In the genomic region with DNA sequence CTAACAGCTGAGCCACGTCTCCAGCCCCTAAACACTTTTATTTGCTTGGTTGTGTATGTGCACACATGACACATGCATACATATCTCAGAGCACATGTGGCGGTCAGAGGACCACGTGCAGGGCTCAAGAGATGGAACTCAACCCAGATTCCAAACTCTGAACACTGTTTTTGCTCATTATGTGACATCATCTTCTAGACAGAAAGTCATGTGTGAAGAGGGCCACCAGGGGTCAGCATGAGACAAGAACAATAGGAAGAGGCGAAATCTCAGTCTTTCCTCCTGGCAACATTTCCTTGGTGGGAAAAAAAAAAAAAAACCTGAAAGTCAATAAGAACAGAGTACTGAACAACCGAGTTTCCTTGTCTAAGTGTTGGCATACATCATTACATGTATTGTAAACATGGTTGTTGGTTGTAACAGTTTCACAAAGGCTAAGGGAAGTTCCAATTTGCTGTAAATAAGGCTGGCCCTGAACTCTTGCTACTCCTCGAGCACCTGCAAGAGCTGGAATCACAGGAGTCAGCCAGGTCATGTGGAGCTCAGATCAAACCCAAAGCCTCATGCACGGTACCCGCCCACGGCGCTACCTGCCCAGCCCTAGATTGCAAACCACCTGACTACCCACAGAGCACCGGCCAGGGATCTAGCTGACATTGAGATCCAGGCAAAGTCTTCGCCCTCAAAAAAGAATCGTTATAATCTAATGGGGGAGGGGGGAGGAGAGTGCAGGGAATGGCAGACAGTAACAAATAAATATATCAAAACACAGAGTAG, we compare ENCODE assay signal across 10 mouse cellular contexts. TPM values are rescaled to one million over a fixed set of nuclear protein-coding genes. Genes with fewer than 3 reads are reported as not detected.
DNase-seq lines count a peak whose midpoint lies in the region; ATAC-seq and TF ChIP-seq lines count a peak whose summit lies in the region.
"Had no signal": no experiment of that assay in that cellular context is flagged by ENCODE, and none has a peak within 500 bp of the region (broad histone marks: within the 10 kb centered on the region; RNA-seq: fewer than 3 reads in every experiment).

No protein-coding gene starts in this region.

- H3K36me3 ChIP-seq in hindbrain, embryonic 11.5 days (ENCODE audit: control insufficient read depth, insufficient read depth, low read length) = no peaks in the 10 kb centered on the region
- no peaks in the 10 kb centered on the region for H3K36me3 ChIP-seq in hindbrain, embryonic 13.5 days
- H3K36me3 ChIP-seq in ES-Bruce4 (ENCODE audit: control insufficient read depth, insufficient read depth, low read length, poor library complexity, severe bottlenecking) = no peaks in the 10 kb centered on the region
- no peaks in the 10 kb centered on the region for H3K36me3 ChIP-seq in splenic B cell, adult 2 months (ENCODE audit: control insufficient read depth, insufficient read depth, low read length, poor library complexity, severe bottlenecking)
- H3K36me3 ChIP-seq: embryonic facial prominence, embryonic 15.5 days had no signal

- TF ChIP-seq CTCF in ES-Bruce4 (IDR thresholded peaks at IDR 0.05; ENCODE audit: low read depth, low read length) = peak; percentile 9
- TF ChIP-seq CTCF in bone marrow, adult 2 months (IDR thresholded peaks at IDR 0.05; ENCODE audit: control insufficient read depth, insufficient read depth, low read length) = 0 out of 2 replicates have a peak, but pooled peaks have one; percentile 9

- TF ChIP-seq POLR2A in ES-Bruce4 (IDR thresholded peaks at IDR 0.05; ENCODE audit: insufficient read depth, low read length) = no peak
- TF ChIP-seq POLR2A in bone marrow, adult 2 months (IDR thresholded peaks at IDR 0.05; ENCODE audit: borderline replicate concordance, control insufficient read depth, low read depth, low read length) = no peak

- no peak for TF ChIP-seq EP300 in ES-Bruce4 (IDR thresholded peaks at IDR 0.05; ENCODE audit: insufficient read depth, low read depth, low read length)

- H3K9me3 ChIP-seq in hindbrain, embryonic 11.5 days (ENCODE audit: control insufficient read depth, low read length) = no peaks in the 10 kb centered on the region
- H3K9me3 ChIP-seq in hindbrain, embryonic 13.5 days = no peaks in the 10 kb centered on the region
- no peaks in the 10 kb centered on the region for H3K9me3 ChIP-seq in ES-Bruce4 (replicated peaks; ENCODE audit: control insufficient read depth, insufficient read depth, low read length, poor library complexity, severe bottlenecking)
- H3K9me3 ChIP-seq: embryonic facial prominence, embryonic 15.5 days had no signal

- H3K4me2 ChIP-seq in hindbrain, embryonic 11.5 days (replicated peaks; ENCODE audit: low read depth, low read length) = no peak overlapping the region
- H3K4me2 ChIP-seq in hindbrain, embryonic 13.5 days = no peak overlapping the region
- H3K4me2 ChIP-seq: embryonic facial prominence, embryonic 15.5 days had no signal

- intact Hi-C loops in heart, postnatal 36 days (cut with DNase I) = no loop called here
- intact Hi-C loops in left cerebral cortex, postnatal 4 days (cut with DNase I) = no loop called here

- no peak overlapping the region for H3K4me3 ChIP-seq in hindbrain, embryonic 11.5 days (ENCODE audit: low read depth, low read length)
- H3K4me3 ChIP-seq in hindbrain, embryonic 13.5 days = no peak overlapping the region
- H3K4me3 ChIP-seq in ES-Bruce4 (ENCODE audit: low read depth, low read length) = no peak overlapping the region
- H3K4me3 ChIP-seq in bone marrow, adult 2 months (replicated peaks; ENCODE audit: control insufficient read depth, low read depth, low read length) = no peak overlapping the region
- H3K4me3 ChIP-seq: embryonic facial prominence, embryonic 15.5 days had no signal

- H3K4me1 ChIP-seq in hindbrain, embryonic 11.5 days (replicated peaks; ENCODE audit: control insufficient read depth, insufficient read depth, low read length) = no peaks in the 10 kb centered on the region
- H3K4me1 ChIP-seq in hindbrain, embryonic 13.5 days (replicated peaks) = peaks cover 7% of the 10 kb centered on the region; the same call in 1 of the 2 replicates
- no peaks in the 10 kb centered on the region for H3K4me1 ChIP-seq in ES-Bruce4 (ENCODE audit: control insufficient read depth, insufficient read depth, low read length)
- H3K4me1 ChIP-seq in bone marrow, adult 2 months (ENCODE audit: control insufficient read depth, insufficient read depth, low read length) = peaks cover 1% of the 10 kb centered on the region; the same call in 1 of the 2 replicates

- peak; percentile 56 for DNase-seq in hindbrain, embryonic 11.5 days (ENCODE audit: low spot score)
- DNase-seq in heart, postnatal 36 days = peak; percentile 15 to 35
- DNase-seq in left cerebral cortex, postnatal 4 days = peak; percentile 78
- DNase-seq in splenic B cell, adult 2 months (ENCODE audit: low read depth, low spot score) = peak; percentile 31

- no peak overlapping the region for H3K27ac ChIP-seq in hindbrain, embryonic 11.5 days (ENCODE audit: low read depth, low read length)
- no peak overlapping the region for H3K27ac ChIP-seq in hindbrain, embryonic 13.5 days
- H3K27ac ChIP-seq in ES-Bruce4 (ENCODE audit: insufficient read depth, low read length) = no peak overlapping the region
- no peak overlapping the region for H3K27ac ChIP-seq in bone marrow, adult 2 months (ENCODE audit: control insufficient read depth, insufficient read depth, low read depth, low read length, poor library complexity)
- H3K27ac ChIP-seq: embryonic facial prominence, embryonic 15.5 days had no signal

- no peak overlapping the region for H3K9ac ChIP-seq in hindbrain, embryonic 11.5 days (ENCODE audit: low read depth, low read length)
- H3K9ac ChIP-seq in hindbrain, embryonic 13.5 days = no peak overlapping the region
- H3K9ac ChIP-seq in ES-Bruce4 (ENCODE audit: low read depth, poor library complexity, severe bottlenecking) = no peak overlapping the region
- H3K9ac ChIP-seq: embryonic facial prominence, embryonic 15.5 days had no signal

- H3K27me3 ChIP-seq in hindbrain, embryonic 11.5 days (ENCODE audit: control insufficient read depth, insufficient read depth, low read length) = no peaks in the 10 kb centered on the region
- H3K27me3 ChIP-seq in hindbrain, embryonic 13.5 days = no peaks in the 10 kb centered on the region
- no peaks in the 10 kb centered on the region; the same call in 1 of the 2 replicates for H3K27me3 ChIP-seq in ES-Bruce4 (ENCODE audit: control insufficient read depth, insufficient read depth, low read length, poor library complexity, severe bottlenecking)
- no peaks in the 10 kb centered on the region for H3K27me3 ChIP-seq in splenic B cell, adult 2 months (ENCODE audit: control insufficient read depth, insufficient read depth, low read length, poor library complexity, severe bottlenecking)
- H3K27me3 ChIP-seq: embryonic facial prominence, embryonic 15.5 days had no signal

- no peak for ATAC-seq in hindbrain, embryonic 11.5 days (ENCODE audit: low FRiP score)
- no peak for ATAC-seq in hindbrain, embryonic 13.5 days (ENCODE audit: low FRiP score)
- no peak for ATAC-seq in erythroid progenitor cell, adult 5-6 weeks (replicated peaks; ENCODE audit: low FRiP score, poor library complexity, severe bottlenecking)

- WGBS in hindbrain, embryonic 11.5 days = 46% methylated on average over 13 of the region's 13 CpGs
- 57% methylated on average over 13 of the region's 13 CpGs for WGBS in hindbrain, embryonic 13.5 days
- WGBS in bone marrow, adult 2 months = 60% methylated on average over 13 of the region's 13 CpGs

RNA-seq across cellular contexts. Expression of a gene that starts 23.8 kb away (rescaled TPM):
- 0.08 and 0.45 TPM in 2 replicates for polyA plus RNA-seq in hindbrain, embryonic 11.5 days (2014; fragmentation: Nextera tagmentation; extraction: Ambion mirVana)
- 4.4 and 4.8 TPM in 2 replicates for polyA plus RNA-seq in hindbrain, embryonic 13.5 days (2015; fragmentation: Nextera tagmentation; extraction: Ambion mirVana)
- polyA plus RNA-seq in ES-Bruce4 (2011; ENCODE audit: insufficient read depth, insufficient read length, low read depth, missing spikeins) = not detected in 2 replicates
- polyA plus RNA-seq in bone marrow, adult 2 months (2011; ENCODE audit: insufficient read depth, insufficient read length, low replicate concordance, missing spikeins) = 0.29 and 1.5 TPM in 2 replicates
- total RNA-seq in heart, postnatal 36 days (2021) = not detected
- 10 to 100 TPM; 16.0 to 17.9 TPM for total RNA-seq in left cerebral cortex, postnatal 4 days (2021)
- total RNA-seq in erythroid progenitor cell, adult 5-6 weeks (2015; ENCODE audit: low replicate concordance) = 1.1 TPM in 1 of 2 replicates, not detected in the other
- not detected in 2 replicates for total RNA-seq in erythroid progenitor cell, adult 5-6 weeks (2017; ENCODE audit: low replicate concordance)
- polyA plus RNA-seq: limb, embryonic 11.5 days had no signal

RNA-seq across cellular contexts. Expression of a gene that starts 50.5 kb away (rescaled TPM):
- 0.77 and 0.88 TPM in 2 replicates for polyA plus RNA-seq in hindbrain, embryonic 11.5 days (2014; fragmentation: Nextera tagmentation; extraction: Ambion mirVana)
- 8.3 and 9.8 TPM in 2 replicates for polyA plus RNA-seq in hindbrain, embryonic 13.5 days (2015; fragmentation: Nextera tagmentation; extraction: Ambion mirVana)
- not detected in 2 replicates for polyA plus RNA-seq in ES-Bruce4 (2011; ENCODE audit: insufficient read depth, insufficient read length, low read depth, missing spikeins)
- 0.75 TPM in 1 of 2 replicates, not detected in the other for polyA plus RNA-seq in bone marrow, adult 2 months (2011; ENCODE audit: insufficient read depth, insufficient read length, low replicate concordance, missing spikeins)
- not detected for total RNA-seq in heart, postnatal 36 days (2021)
- 10 to 100 TPM; 12.0 TPM for total RNA-seq in left cerebral cortex, postnatal 4 days (2021)
- not detected in 2 replicates for total RNA-seq in erythroid progenitor cell, adult 5-6 weeks (2015; ENCODE audit: low replicate concordance)
- not detected in 2 replicates for total RNA-seq in erythroid progenitor cell, adult 5-6 weeks (2017; ENCODE audit: low replicate concordance)
- polyA plus RNA-seq: limb, embryonic 11.5 days had no signal

Comparison
In these comparisons a context has a peak if more than half of its experiments do, and no peak if none do; other contexts are left out.
1. DNase-seq: peak in every context shown above with its lines; median percentile 78 in left cerebral cortex, postnatal 4 days; 56 in hindbrain, embryonic 11.5 days; 31 in splenic B cell, adult 2 months; 25 in heart, postnatal 36 days.